Mouse (Mus musculus) liver, adult 2 months (tissue): Measurements from ENCODE around the gene Ltbp1. TPM values are rescaled to one million over a fixed set of nuclear protein-coding genes. Genes with fewer than 3 reads are reported as not detected.

ENCODE experiments used
- DNase-seq: peaks from one replicate; pipeline ENCODE4 v3.0.0-alpha.2; 2011; ENCODE audit warnings: low read depth, low spot score; ENCODE audit errors: extremely low read depth
- H3K27ac ChIP-seq: fragments of 200-500 bp; replicated peaks from 2 replicates; pipeline ENCODE4 v1.5.1; 2012; ENCODE audit warnings: low read depth, mild to moderate bottlenecking, control low read depth, inconsistent platforms, low read length; ENCODE audit not compliant: insufficient read depth
- H3K27me3 ChIP-seq: fragments of 200-500 bp; 2 replicates; pipeline ENCODE4 v1.6.1; 2012; ENCODE audit warnings: mild to moderate bottlenecking, moderate library complexity, low read length, inconsistent platforms; ENCODE audit not compliant: control insufficient read depth, insufficient read depth
- H3K36me3 ChIP-seq: fragments of 200-500 bp; 2 replicates; pipeline ENCODE4 v1.6.1; 2012; ENCODE audit warnings: low read length, inconsistent platforms; ENCODE audit not compliant: control insufficient read depth, insufficient read depth
- H3K4me1 ChIP-seq: fragments of 200-500 bp; 2 replicates; pipeline ENCODE4 v1.6.1; 2011; ENCODE audit warnings: low read length; ENCODE audit not compliant: control insufficient read depth, insufficient read depth
- H3K4me3 ChIP-seq: fragments of 200-500 bp; 2 replicates; pipeline ENCODE4 v1.5.1; 2011; ENCODE audit warnings: low read depth, mild to moderate bottlenecking, control low read depth, low read length, moderate library complexity; ENCODE audit not compliant: insufficient read depth
- H3K79me2 ChIP-seq: fragments of 200-500 bp; 2 replicates; pipeline ENCODE4 v1.6.1; 2012; ENCODE audit warnings: inconsistent platforms, mild to moderate bottlenecking, low read length, moderate library complexity; ENCODE audit not compliant: control insufficient read depth, insufficient read depth
- H3K9ac ChIP-seq: fragments of 200-500 bp; 2 replicates; pipeline ENCODE4 v1.6.1; 2012; ENCODE audit warnings: low read depth, mild to moderate bottlenecking, control low read depth, inconsistent platforms, low read length
- CTCF ChIP-seq: fragments of 200-500 bp; IDR thresholded peaks from 2 replicates; pipeline ENCODE4 v1.5.1; 2011; ENCODE audit warnings: low read depth, low read length, control low read depth
- POLR2A ChIP-seq: fragments of 200-500 bp; IDR thresholded peaks from 2 replicates; pipeline ENCODE4 v1.6.1; 2011; ENCODE audit warnings: low read length, control low read depth; ENCODE audit not compliant: insufficient read depth; ENCODE audit errors: extremely low read depth
- WGBS: fragments of 180-500 bp; shearing (Covaris S2); methylation state at CpG from one replicate; pipeline ENCODE4 v1.1.7; 2018; 5-methylcytosine and 5-hydroxymethylcytosine counted together
- polyA plus RNA-seq: library from polyadenylated mRNA; depleted of rRNA; stranded (reverse); fragments of >200 nt; gene quantifications from 2 replicates; pipeline ENCODE4 v1.2.3, GENCODE M21; 2012
- total RNA-seq: library from RNA; depleted of rRNA; stranded (reverse); fragments of >200 nt; gene quantifications from 2 replicates; pipeline ENCODE4 v1.2.3, GENCODE M21; 2014

The Ltbp1 gene
- total and polyA plus RNA-seq, 2 experiments = 1.1 to 1.5 TPM

DNA sequence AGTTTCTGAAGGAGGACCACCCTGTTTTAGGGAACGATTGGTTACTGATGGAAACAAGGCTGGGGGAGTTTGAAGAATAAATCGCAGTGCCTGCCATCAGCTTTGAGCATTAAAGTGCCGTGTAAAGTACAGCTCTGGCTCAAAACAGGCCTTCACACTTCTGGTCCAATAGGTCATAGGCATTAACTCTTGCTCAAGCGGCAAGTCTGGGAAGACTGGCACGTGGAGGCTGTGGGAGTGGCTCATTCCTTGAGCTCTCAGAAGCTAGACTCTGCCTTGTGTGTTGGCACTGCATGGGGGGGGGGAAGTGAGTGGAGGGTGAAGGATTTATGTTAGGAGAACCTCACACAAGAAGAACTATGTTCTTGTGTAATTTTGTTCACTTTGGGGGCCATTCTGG, 363.2 kb downstream of the Ltbp1 start:
- no peaks in the 10 kb centered on the region for H3K27me3 ChIP-seq
- no peaks in the 10 kb centered on the region for H3K36me3 ChIP-seq
- WGBS = 71% methylated on average over 5 of the region's 5 CpGs
- H3K4me3 ChIP-seq = no peak overlapping the region
- TF ChIP-seq CTCF (no peak), POLR2A (no peak)
- H3K27ac ChIP-seq = no peak overlapping the region
- H3K4me1 ChIP-seq = no peaks in the 10 kb centered on the region
- peak; percentile 4 for DNase-seq
- no peaks in the 10 kb centered on the region for H3K79me2 ChIP-seq
- no peak overlapping the region for H3K9ac ChIP-seq

DNA sequence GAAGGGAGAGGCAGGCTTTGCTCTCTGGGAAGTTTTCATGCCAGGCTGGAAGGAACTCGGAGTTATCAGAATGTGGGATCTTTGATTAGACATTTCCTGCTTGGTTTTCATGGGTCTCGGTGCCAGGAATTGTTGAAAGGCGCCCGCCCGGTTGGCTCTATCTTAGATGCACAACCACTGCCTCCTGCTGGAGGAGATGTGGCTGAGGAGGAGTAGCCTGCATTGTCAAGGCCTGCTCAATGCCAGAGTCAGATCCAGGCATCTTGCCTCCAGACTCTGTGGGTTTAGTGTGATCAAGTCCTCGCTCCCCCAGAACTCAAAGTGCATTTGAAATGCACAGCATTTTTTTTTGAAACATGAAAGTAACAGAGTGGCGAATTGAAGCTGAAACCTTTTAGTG, 364.0 kb downstream of the Ltbp1 start:
- no peaks in the 10 kb centered on the region for H3K79me2 ChIP-seq
- 75% methylated on average over 7 of the region's 7 CpGs for WGBS
- H3K4me1 ChIP-seq = no peaks in the 10 kb centered on the region
- H3K36me3 ChIP-seq = no peaks in the 10 kb centered on the region
- peak; percentile 4 for DNase-seq
- H3K27me3 ChIP-seq = no peaks in the 10 kb centered on the region
- no peak overlapping the region for H3K9ac ChIP-seq
- H3K4me3 ChIP-seq = no peak overlapping the region
- TF ChIP-seq POLR2A (no peak), CTCF (peak; percentile 36)
- no peak overlapping the region for H3K27ac ChIP-seq

DNA sequence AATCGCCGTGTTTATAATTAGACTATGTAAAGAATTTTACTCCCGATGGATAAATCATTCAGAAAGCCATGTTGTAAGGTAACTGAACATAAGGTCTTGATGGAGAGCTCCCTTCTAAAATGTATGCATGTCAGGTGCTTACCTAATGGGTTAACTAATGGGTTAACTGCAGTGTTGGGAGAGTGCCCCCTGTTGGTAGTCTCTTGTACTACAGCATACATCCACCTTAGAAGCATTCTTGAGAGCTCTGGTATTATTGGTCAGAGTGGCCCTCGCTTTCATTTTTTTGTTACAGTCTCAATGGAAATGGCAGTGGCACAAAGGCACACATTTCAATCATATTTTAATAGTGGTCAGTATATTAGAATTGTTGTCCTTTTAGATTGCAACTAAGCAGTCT, 364.8 kb downstream of the Ltbp1 start:
- DNase-seq = peak; percentile 40
- Histone ChIP-seq H3K27ac (no peak overlapping the region), H3K4me1 (no peaks in the 10 kb centered on the region), H3K79me2 (no peaks in the 10 kb centered on the region), H3K9ac (no peak overlapping the region), H3K4me3 (no peak overlapping the region), H3K36me3 (no peaks in the 10 kb centered on the region), H3K27me3 (no peaks in the 10 kb centered on the region)
- 97% methylated on average over 4 of the region's 4 CpGs for WGBS
- TF ChIP-seq CTCF = peak; percentile 54
- TF ChIP-seq POLR2A = no peak

DNA sequence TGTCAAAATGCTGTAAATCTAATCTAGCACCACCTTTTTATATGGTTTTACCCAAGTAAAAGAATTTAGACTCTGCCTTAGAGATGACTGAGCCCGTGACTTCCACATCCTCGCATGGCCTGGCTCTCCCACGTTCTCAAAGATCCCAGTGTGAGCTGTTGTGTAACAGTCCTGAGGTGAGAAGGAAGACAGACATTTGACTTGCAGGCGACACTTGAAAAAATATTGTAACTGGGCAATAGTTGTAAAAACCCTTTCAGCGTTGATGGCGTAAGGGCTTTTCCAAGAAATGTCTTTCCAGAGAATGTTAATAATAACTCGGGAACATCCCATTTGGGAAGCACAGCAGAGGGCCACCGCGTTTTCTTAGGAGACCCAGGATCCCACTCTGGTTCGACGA, 366.3 kb downstream of the Ltbp1 start:
- H3K4me3 ChIP-seq = no peak overlapping the region
- no peak overlapping the region for H3K27ac ChIP-seq
- H3K4me1 ChIP-seq = no peaks in the 10 kb centered on the region
- DNase-seq = no peak
- TF ChIP-seq CTCF = no peak
- TF ChIP-seq POLR2A = no peak
- 76% methylated on average over 11 of the region's 11 CpGs for WGBS
- H3K36me3 ChIP-seq = no peaks in the 10 kb centered on the region
- H3K9ac ChIP-seq = no peak overlapping the region
- H3K79me2 ChIP-seq = no peaks in the 10 kb centered on the region
- H3K27me3 ChIP-seq = no peaks in the 10 kb centered on the region

DNA sequence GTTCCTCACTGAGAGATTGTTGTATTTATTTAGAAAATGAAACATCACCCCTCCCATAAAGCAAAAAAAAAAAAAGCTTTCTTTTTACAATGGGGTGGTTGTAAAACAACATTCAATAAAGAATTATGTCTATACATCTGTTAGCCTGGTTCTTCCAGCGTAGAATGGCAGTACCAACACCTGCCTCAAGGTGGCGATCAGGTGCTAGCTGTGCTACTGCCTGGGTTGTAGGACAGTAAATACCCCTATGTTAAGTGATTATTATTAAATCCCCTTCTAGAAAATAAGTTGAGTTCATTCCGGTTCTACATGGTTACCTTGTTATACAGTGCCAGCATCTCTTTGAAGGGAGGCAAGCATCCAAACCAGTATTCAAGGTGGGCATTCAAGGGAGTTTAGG, 367.0 kb downstream of the Ltbp1 start:
- no peaks in the 10 kb centered on the region for H3K27me3 ChIP-seq
- peak; percentile 73 for TF ChIP-seq CTCF
- no peak for TF ChIP-seq POLR2A
- H3K36me3 ChIP-seq = no peaks in the 10 kb centered on the region
- H3K4me1 ChIP-seq = no peaks in the 10 kb centered on the region
- WGBS = 52% methylated on average over 3 of the region's 3 CpGs
- H3K9ac ChIP-seq = no peak overlapping the region
- DNase-seq = peak; percentile 14
- no peak overlapping the region for H3K4me3 ChIP-seq
- no peaks in the 10 kb centered on the region for H3K79me2 ChIP-seq
- H3K27ac ChIP-seq = no peak overlapping the region

DNA sequence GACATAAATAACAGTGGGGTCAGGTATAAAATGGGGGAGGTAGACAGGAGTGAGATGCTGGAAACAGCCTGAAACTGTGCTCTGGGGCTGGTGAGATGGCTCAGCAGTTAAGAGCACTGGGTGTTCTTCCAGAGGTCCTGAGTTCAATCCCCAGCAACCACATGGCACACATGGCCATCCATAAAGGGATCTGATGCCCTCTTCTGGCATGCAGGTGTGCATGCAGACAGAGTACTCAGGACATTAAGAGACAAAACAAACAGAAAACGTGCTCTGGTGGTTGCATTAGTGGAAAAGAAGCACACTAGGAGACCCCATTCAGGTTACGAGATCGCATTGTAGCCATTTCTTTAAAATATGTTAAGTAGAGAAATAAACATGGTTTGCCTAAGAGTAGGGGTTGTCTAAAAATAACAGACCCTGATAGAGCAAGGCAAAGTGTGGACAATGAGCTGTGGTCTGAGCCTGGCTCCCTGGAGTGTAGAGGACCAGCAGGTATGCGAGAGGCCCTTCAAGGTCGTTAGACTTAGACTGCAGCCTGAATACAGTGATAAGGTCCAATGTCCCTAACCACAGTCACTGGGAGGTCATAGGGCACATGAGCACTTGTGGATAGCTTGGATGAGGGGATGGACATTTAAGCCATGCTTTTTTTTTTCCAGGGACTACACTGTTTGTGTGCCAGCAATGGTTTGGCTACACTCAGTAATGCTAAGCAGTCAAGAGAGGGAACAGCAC, 369.1 kb downstream of the Ltbp1 start:
- WGBS = 66% methylated on average over 5 of the region's 5 CpGs

More for the DNA sequence above, 369.1 kb downstream of the Ltbp1 start:
- H3K36me3 ChIP-seq = no peaks in the 10 kb centered on the region
- no peak overlapping the region for H3K4me3 ChIP-seq
- no peaks in the 10 kb centered on the region for H3K4me1 ChIP-seq
- no peak overlapping the region for H3K27ac ChIP-seq
- H3K27me3 ChIP-seq = no peaks in the 10 kb centered on the region
- no peak overlapping the region for H3K9ac ChIP-seq
- H3K79me2 ChIP-seq = no peaks in the 10 kb centered on the region
- TF ChIP-seq CTCF = no peak
- no peak for TF ChIP-seq POLR2A
- DNase-seq = peak; percentile 14
